Mouse (Mus musculus) ES-E14 (cell line): ENCODE results near the gene Pex19.

Experiments used
- CHD2 ChIP-seq: IDR thresholded peaks from 2 replicates; pipeline ENCODE4 v1.6.1; 2014; ENCODE audit warnings: mild to moderate bottlenecking, low read depth, low read length, inconsistent platforms
- HCFC1 ChIP-seq: IDR thresholded peaks from 2 replicates; pipeline ENCODE4 v1.6.1; 2012; ENCODE audit warnings: low read length, inconsistent platforms, borderline replicate concordance; ENCODE audit not compliant: insufficient read depth
- ZC3H11A ChIP-seq: IDR thresholded peaks from 2 replicates; pipeline ENCODE4 v1.6.1; 2012; ENCODE audit warnings: low read depth, mild to moderate bottlenecking, inconsistent platforms, low read length, borderline replicate concordance
- ZNF384 ChIP-seq: IDR thresholded peaks from 2 replicates; pipeline ENCODE4 v1.6.1; 2012; ENCODE audit warnings: low read depth, low read length, inconsistent platforms

DNA sequence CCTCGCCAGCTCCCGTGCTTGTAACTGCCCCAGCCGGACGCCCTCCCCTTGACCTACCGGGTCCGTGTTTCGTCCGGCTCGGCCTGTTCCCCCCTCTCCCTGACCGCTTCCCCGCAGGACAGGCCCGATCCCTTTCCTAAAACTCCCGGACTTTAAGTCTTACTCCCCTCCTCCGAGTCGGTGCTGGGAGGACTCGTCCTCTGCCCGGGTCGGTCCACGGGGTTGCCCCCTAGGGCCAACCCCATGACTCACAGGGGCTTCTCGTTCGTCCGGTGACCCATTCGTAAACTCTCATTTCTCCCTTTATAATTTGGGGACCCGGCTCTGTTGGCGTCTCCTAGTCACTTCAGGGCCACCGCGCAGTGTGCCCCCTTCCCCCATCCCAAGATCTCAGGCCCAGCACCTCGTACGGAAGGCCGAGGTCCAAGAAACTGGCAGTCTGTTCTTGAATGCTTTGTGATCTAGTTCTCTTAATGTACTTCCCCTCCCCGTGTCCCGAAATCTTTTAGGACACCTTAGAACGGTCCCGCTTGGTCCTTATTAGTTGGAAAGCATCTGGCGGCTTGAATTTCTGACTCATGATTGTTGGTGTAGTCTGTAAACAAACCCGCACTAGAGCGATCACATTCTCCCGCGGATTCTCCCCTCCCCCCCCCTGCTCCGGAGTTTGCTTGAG lies 21.9 kb downstream of the Pex19 start:
- TF ChIP-seq ZNF384 (no peak), HCFC1 (no peak), ZC3H11A (no peak), CHD2 (no peak)
